Mouse (Mus musculus): ENCODE results near the gene Them5. TPM values are rescaled to one million over a fixed set of nuclear protein-coding genes. Genes with fewer than 3 reads are reported as not detected.

Them5 gene
- polyA plus RNA-seq, 2 experiments: not detected

DNA sequence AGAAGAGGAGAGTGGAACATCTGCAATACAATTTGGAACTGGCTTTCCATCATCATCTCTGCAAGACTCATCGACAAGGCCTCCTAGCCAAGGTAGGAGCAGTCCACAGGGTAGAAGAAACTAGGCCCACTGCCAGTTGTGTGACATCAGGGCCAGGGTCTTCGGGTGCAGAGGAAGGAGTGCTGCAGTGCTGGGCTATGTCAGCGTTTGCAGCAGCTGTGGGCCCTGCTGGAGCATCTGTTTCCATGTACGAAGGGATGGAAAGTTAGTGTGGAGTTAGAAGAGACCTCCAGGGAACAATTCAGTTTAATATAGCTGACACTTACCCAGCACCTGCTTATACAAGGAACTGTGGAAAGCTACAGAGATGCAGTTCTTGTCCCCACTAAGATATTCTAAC lies 51.1 kb downstream of the Them5 start:
- no peak overlapping the region for H3K4me3 ChIP-seq (ENCODE audit: insufficient read depth in 1 of 2, low read depth in 2 of 2, low read length in 2 of 2)
- no peak for ATAC-seq (ENCODE audit: insufficient read depth)
- TF ChIP-seq EP300 (IDR thresholded peaks at IDR 0.05; ENCODE audit: low read depth): no peak
- TF ChIP-seq CTCF (IDR thresholded peaks at IDR 0.05; ENCODE audit: low read depth): no peak
- H3K27ac ChIP-seq: no peak overlapping the region
- no peak overlapping the region for H3K4me2 ChIP-seq (ENCODE audit: low read depth)
- H3K36me3 ChIP-seq (replicated peaks; ENCODE audit: control insufficient read depth, insufficient read depth, low read depth): no peaks in the 10 kb centered on the region
- H3K27me3 ChIP-seq (ENCODE audit: control insufficient read depth, insufficient read depth, low read length): peaks cover 3% of the 10 kb centered on the region
- 56% methylated on average over 4 of the region's 4 CpGs for WGBS (ENCODE audit: insufficient replicate concordance)
- H3K4me1 ChIP-seq (replicated peaks; ENCODE audit: control insufficient read depth in 2 of 2, insufficient read depth in 2 of 2, low read length in 1 of 2): no peaks in the 10 kb centered on the region
- no peak for DNase-seq (ENCODE audit: low read depth in 3 of 3, low spot score in 3 of 3)
- no peak overlapping the region for H3K9ac ChIP-seq (replicated peaks)
- no peaks in the 10 kb centered on the region for H3K9me3 ChIP-seq (ENCODE audit: control insufficient read depth, low read length)

DNA sequence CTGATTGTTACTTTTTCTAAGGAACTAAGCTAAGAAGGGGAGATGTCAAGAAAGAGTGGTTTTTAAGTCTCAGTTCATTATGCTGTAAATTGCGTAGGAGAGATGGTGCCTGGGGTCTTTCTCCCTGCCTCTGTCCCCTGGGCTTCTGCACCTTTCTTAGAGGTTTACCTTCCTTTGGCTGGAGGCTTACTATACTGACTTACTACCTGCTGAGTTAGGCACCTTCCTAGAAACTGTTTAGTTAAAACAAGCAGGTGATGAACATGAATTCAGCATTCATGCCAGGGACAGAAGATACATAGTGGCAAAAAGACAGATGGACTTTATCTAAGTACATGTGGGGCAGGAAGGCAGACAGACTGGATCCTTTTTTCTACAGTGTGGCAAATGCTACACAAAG lies 54.4 kb downstream of the Them5 start:
- Histone ChIP-seq H3K27ac (no peak overlapping the region), H3K9me3 (ENCODE audit: control insufficient read depth, low read length) (no peaks in the 10 kb centered on the region), H3K9ac (replicated peaks) (no peak overlapping the region), H3K36me3 (replicated peaks; ENCODE audit: control insufficient read depth, insufficient read depth, low read depth) (no peaks in the 10 kb centered on the region), H3K4me2 (ENCODE audit: low read depth) (no peak overlapping the region), H3K4me3 (ENCODE audit: insufficient read depth in 1 of 2, low read depth in 2 of 2, low read length in 2 of 2) (no peak overlapping the region), H3K27me3 (ENCODE audit: control insufficient read depth, insufficient read depth, low read length) (peaks cover 22% of the 10 kb centered on the region), H3K4me1 (replicated peaks; ENCODE audit: control insufficient read depth in 2 of 2, insufficient read depth in 2 of 2, low read length in 1 of 2) (no peaks in the 10 kb centered on the region)
- ATAC-seq (ENCODE audit: insufficient read depth) (no peak), DNase-seq (ENCODE audit: low read depth in 3 of 3, low spot score in 3 of 3) (no peak)
- 54% methylated on average over 1 of the region's 1 CpGs for WGBS (ENCODE audit: insufficient replicate concordance)
- TF ChIP-seq EP300 (IDR thresholded peaks at IDR 0.05; ENCODE audit: low read depth) (no peak), CTCF (IDR thresholded peaks at IDR 0.05; ENCODE audit: low read depth) (no peak)

- Histone ChIP-seq H3K4me1 (replicated peaks; ENCODE audit: control insufficient read depth in 2 of 2, insufficient read depth in 2 of 2, low read length in 1 of 2) (no peaks in the 10 kb centered on the region), H3K27ac (no peak overlapping the region), H3K36me3 (replicated peaks; ENCODE audit: control insufficient read depth, insufficient read depth, low read depth) (no peaks in the 10 kb centered on the region), H3K4me2 (ENCODE audit: low read depth) (no peak overlapping the region), H3K27me3 (ENCODE audit: control insufficient read depth, insufficient read depth, low read length) (peaks cover 22% of the 10 kb centered on the region), H3K9me3 (ENCODE audit: control insufficient read depth, low read length) (no peaks in the 10 kb centered on the region), H3K9ac (replicated peaks) (no peak overlapping the region), H3K4me3 (ENCODE audit: insufficient read depth in 1 of 2, low read depth in 2 of 2, low read length in 2 of 2) (no peak overlapping the region)
- 48% methylated on average over 4 of the region's 4 CpGs for WGBS (ENCODE audit: insufficient replicate concordance)
- DNase-seq (ENCODE audit: low read depth in 3 of 3, low spot score in 3 of 3) (no peak), ATAC-seq (ENCODE audit: insufficient read depth) (no peak)
- TF ChIP-seq EP300 (IDR thresholded peaks at IDR 0.05; ENCODE audit: low read depth): no peak
- TF ChIP-seq CTCF (IDR thresholded peaks at IDR 0.05; ENCODE audit: low read depth): no peak
Measured at GRCm38 (mm10) chr3:94396851-94397250, 55.0 kb downstream of the Them5 start.

Other genes with a start within 250 kb of the Them5 start
- gene Gm10696, start 163.9 kb upstream of the Them5 start, polyA plus RNA-seq (2012; rRNA removed): not detected in 2 replicates
- gene Gm10696, start 163.9 kb upstream of the Them5 start, polyA plus RNA-seq (2014; fragmentation: Nextera tagmentation; extraction: Ambion mirVana): not detected in 2 replicates
- gene Gm5286, start 145.4 kb upstream of the Them5 start, polyA plus RNA-seq (2012; rRNA removed): not detected in 2 replicates
- not detected in 2 replicates for gene Gm5286, start 145.4 kb upstream of the Them5 start, polyA plus RNA-seq (2014; fragmentation: Nextera tagmentation; extraction: Ambion mirVana)
- not detected in 2 replicates for gene Gm4778, start 78.1 kb upstream of the Them5 start, polyA plus RNA-seq (2012; rRNA removed)
- not detected in 2 replicates for gene Gm4778, start 78.1 kb upstream of the Them5 start, polyA plus RNA-seq (2014; fragmentation: Nextera tagmentation; extraction: Ambion mirVana)
- 0.76 and 1.2 TPM in 2 replicates for gene Them4, start 32.0 kb upstream of the Them5 start, polyA plus RNA-seq (2012; rRNA removed)
- 2.7 and 2.8 TPM in 2 replicates for gene Them4, start 32.0 kb upstream of the Them5 start, polyA plus RNA-seq (2014; fragmentation: Nextera tagmentation; extraction: Ambion mirVana)
- gene C2cd4d, start 20.3 kb downstream of the Them5 start, polyA plus RNA-seq (2012; rRNA removed): 0.04 and 0.05 TPM in 2 replicates
- 0.14 and 0.23 TPM in 2 replicates for gene C2cd4d, start 20.3 kb downstream of the Them5 start, polyA plus RNA-seq (2014; fragmentation: Nextera tagmentation; extraction: Ambion mirVana)
- gene Rorc, start 30.7 kb downstream of the Them5 start, polyA plus RNA-seq (2012; rRNA removed): 0.75 and 0.78 TPM in 2 replicates
- gene Rorc, start 30.7 kb downstream of the Them5 start, polyA plus RNA-seq (2014; fragmentation: Nextera tagmentation; extraction: Ambion mirVana): 0.77 and 0.88 TPM in 2 replicates
- gene Lingo4, start 56.4 kb downstream of the Them5 start, polyA plus RNA-seq (2012; rRNA removed): 0.01 TPM in 2 replicates
- 0.04 TPM in 1 of 2 replicates, not detected in the other for gene Lingo4, start 56.4 kb downstream of the Them5 start, polyA plus RNA-seq (2014; fragmentation: Nextera tagmentation; extraction: Ambion mirVana)
- gene Tdrkh, start 71.2 kb downstream of the Them5 start, polyA plus RNA-seq (2012; rRNA removed): 1.0 and 3.0 TPM in 2 replicates
- 8.6 and 9.0 TPM in 2 replicates for gene Tdrkh, start 71.2 kb downstream of the Them5 start, polyA plus RNA-seq (2014; fragmentation: Nextera tagmentation; extraction: Ambion mirVana)
- gene Mrpl9, start 101.2 kb downstream of the Them5 start, polyA plus RNA-seq (2012; rRNA removed): 22.7 and 35.1 TPM in 2 replicates
- 33.3 and 35.2 TPM in 2 replicates for gene Mrpl9, start 101.2 kb downstream of the Them5 start, polyA plus RNA-seq (2014; fragmentation: Nextera tagmentation; extraction: Ambion mirVana)
- 0.02 TPM in 1 of 2 replicates, not detected in the other for gene Oaz3, start 101.8 kb downstream of the Them5 start, polyA plus RNA-seq (2012; rRNA removed)
- gene Oaz3, start 101.8 kb downstream of the Them5 start, polyA plus RNA-seq (2014; fragmentation: Nextera tagmentation; extraction: Ambion mirVana): not detected in 2 replicates
- 0.07 and 0.79 TPM in 2 replicates for gene Celf3, start 136.2 kb downstream of the Them5 start, polyA plus RNA-seq (2012; rRNA removed)
- gene Celf3, start 136.2 kb downstream of the Them5 start, polyA plus RNA-seq (2014; fragmentation: Nextera tagmentation; extraction: Ambion mirVana): not detected in 2 replicates
- not detected in 2 replicates for gene Riiad1, start 138.2 kb downstream of the Them5 start, polyA plus RNA-seq (2012; rRNA removed)
- not detected in 2 replicates for gene Riiad1, start 138.2 kb downstream of the Them5 start, polyA plus RNA-seq (2014; fragmentation: Nextera tagmentation; extraction: Ambion mirVana)
- gene Snx27, start 240.6 kb downstream of the Them5 start, polyA plus RNA-seq (2012; rRNA removed): 4.3 and 5.6 TPM in 2 replicates
- 8.8 and 9.7 TPM in 2 replicates for gene Snx27, start 240.6 kb downstream of the Them5 start, polyA plus RNA-seq (2014; fragmentation: Nextera tagmentation; extraction: Ambion mirVana)

Measured in liver, embryonic 14.5 days (tissue).